Mouse (Mus musculus) lung, postnatal 4 days (tissue): ENCODE measurements at regions not wholly inside any gene's neighbourhood (a gene's known extent, or its start where the extent isn't known, plus 50 kb on each side); places are given as distances from the start of the nearest gene placed in this dataset.

Experiments
- DNase-seq, 2 experiments: peaks; one replicate each; pipeline ENCODE4 v3.0.0; 2021

- peak in 1 of 2 experiments; percentile 35 for DNase-seq
Observed at GRCm38 (mm10) chrX:145758406-145758805, 253.4 kb upstream of the Amot start.

GRCm38 (mm10) chrX:145753427-145753826 is 248.4 kb upstream of the Amot start:
- DNase-seq = no peak
